Mouse (Mus musculus): ENCODE results near the gene Stam. TPM values are rescaled to one million over a fixed set of nuclear protein-coding genes. Genes with fewer than 3 reads are reported as not detected.
"Not testable (repeated sequence)": the region's sequence is repeated elsewhere in the genome, so short reads cannot be mapped to it uniquely, and the experiment has no call there.

Stam gene
- polyA plus RNA-seq, 1 experiment: 15.3 TPM

DNA sequence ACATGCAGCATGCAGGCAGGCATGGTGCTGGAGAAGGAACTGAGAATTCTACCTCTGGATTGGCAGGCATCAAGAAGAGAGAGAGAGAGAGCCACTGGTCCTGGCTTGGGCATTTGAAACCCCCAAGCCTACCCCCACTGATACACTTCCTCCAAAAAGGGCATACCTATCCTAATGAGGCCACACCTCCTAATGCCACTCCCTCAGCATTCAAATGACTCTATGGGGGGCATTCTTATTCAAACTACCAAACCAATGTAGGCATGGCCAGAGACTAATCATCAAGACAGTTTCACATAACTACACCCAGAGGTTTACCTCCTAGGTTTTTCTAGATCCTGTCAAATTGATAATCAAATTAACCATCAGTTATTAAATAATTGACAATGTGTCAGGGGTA is 93.8 kb downstream of the Stam start:
- Histone ChIP-seq H3K4me3 (replicated peaks; ENCODE audit: extremely low read depth, low read depth, low read length) (no peak overlapping the region), H3K4me1 (ENCODE audit: control insufficient read depth, insufficient read depth, low read length) (peaks cover 12% of the 10 kb centered on the region)
- TF ChIP-seq POLR2A (IDR thresholded peaks at IDR 0.05; ENCODE audit: borderline replicate concordance, extremely low read depth, low read depth, low read length): no peak
- no peak for TF ChIP-seq CTCF (IDR thresholded peaks at IDR 0.05; ENCODE audit: insufficient read depth, low read length)
- DNase-seq: no peak

DNA sequence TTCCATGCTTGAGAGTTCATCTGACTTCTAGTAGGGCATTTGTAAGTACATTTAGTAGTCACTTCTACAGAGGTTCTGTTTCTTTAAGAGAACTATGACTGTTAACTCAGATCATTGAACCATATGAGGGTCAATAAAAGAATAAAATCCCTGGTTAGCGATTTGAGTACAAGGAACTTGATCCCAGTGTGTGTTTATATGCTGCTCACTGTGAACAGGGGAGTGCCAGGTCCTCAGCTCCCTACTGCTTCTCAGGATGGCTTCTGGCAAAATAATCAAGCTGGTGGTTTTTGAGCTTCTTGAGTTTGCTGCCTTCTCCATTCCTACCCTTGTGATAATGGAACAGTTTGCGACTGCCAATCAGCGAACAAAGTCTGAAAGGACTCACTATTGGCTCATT is 100.4 kb downstream of the Stam start, which contains the start of gene Tmem236:
Gene Tmem236, plus strand, starts transcription at position 190 of the 400 bp plus-strand sequence.
- no peak for DNase-seq
- H3K4me1 ChIP-seq (ENCODE audit: control insufficient read depth, insufficient read depth, low read length): no peaks in the 10 kb centered on the region
- TF ChIP-seq CTCF (IDR thresholded peaks at IDR 0.05; ENCODE audit: insufficient read depth, low read length) (no peak), POLR2A (IDR thresholded peaks at IDR 0.05; ENCODE audit: borderline replicate concordance, extremely low read depth, low read depth, low read length) (no peak)
- no peak within 1 kb of the TSS for H3K4me3 ChIP-seq (replicated peaks; ENCODE audit: extremely low read depth, low read depth, low read length)
- WGBS: 83% methylated on average over 3 of the region's 3 CpGs

DNA sequence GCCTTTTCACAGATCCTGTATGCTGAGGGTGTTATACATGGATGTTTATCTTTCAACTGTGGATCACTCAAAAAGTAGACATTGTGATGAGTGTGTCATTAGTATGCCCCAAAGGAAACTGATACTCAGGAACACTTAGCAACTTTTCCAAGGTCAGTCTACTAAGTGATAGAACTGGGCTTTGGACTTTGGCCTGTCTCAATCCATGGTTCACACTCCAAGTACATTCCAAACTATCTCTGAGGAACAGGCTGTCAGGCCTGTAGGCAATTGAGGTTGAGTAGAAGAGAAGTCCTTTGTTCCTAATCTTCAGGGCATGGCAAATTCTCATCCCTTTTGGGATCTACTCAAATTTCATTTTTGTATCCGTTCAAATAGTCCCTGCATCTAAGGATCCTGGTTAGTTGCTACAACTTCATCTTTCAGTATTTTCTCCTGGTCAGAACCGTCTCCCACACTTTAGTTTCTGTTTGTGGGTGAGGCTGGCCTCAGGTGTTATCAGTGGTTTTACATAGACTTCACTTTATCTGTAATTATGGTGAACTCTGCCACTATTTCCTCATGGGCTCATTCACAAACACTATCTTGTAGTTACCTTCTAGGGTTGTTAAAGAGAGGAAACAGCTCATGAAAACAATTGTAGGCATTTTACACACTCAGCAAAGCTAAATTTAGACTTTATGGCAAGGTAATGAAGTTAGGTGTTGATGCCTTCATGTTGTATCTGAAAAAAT is 102.7 kb downstream of the Stam start:
- WGBS: 71% methylated on average over 2 of the region's 2 CpGs
- Histone ChIP-seq H3K4me1 (ENCODE audit: control insufficient read depth, insufficient read depth, low read length) (no peaks in the 10 kb centered on the region), H3K4me3 (replicated peaks; ENCODE audit: extremely low read depth, low read depth, low read length) (no peak overlapping the region)
- DNase-seq: no peak
- TF ChIP-seq CTCF (IDR thresholded peaks at IDR 0.05; ENCODE audit: insufficient read depth, low read length): no peak
- no peak for TF ChIP-seq POLR2A (IDR thresholded peaks at IDR 0.05; ENCODE audit: borderline replicate concordance, extremely low read depth, low read depth, low read length)

DNA sequence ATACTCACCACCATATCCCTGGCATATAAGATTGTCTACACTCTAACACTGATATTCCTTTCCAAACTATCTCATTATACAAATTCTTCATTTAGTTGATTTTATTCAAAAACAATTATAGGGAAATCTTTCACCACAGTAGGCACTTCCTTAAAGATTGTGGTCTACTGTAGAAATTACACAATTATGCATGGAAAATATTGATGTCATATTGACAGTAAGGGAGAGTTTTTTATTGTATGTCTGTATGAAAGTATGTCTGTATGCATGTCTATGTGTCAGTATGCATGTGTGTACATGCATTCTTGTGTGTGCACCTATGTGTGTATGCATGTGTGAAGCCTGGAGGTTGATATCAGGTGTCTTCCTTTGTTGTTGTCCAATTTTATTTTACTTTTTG is 110.5 kb downstream of the Stam start:
- DNase-seq: no peak
- Histone ChIP-seq H3K4me3 (replicated peaks; ENCODE audit: extremely low read depth, low read depth, low read length) (no peak overlapping the region), H3K4me1 (ENCODE audit: control insufficient read depth, insufficient read depth, low read length) (peaks cover 5% of the 10 kb centered on the region; the same call in 1 of the 2 replicates)
- no peak for TF ChIP-seq CTCF (IDR thresholded peaks at IDR 0.05; ENCODE audit: insufficient read depth, low read length)
- no peak for TF ChIP-seq POLR2A (IDR thresholded peaks at IDR 0.05; ENCODE audit: borderline replicate concordance, extremely low read depth, low read depth, low read length)

DNA sequence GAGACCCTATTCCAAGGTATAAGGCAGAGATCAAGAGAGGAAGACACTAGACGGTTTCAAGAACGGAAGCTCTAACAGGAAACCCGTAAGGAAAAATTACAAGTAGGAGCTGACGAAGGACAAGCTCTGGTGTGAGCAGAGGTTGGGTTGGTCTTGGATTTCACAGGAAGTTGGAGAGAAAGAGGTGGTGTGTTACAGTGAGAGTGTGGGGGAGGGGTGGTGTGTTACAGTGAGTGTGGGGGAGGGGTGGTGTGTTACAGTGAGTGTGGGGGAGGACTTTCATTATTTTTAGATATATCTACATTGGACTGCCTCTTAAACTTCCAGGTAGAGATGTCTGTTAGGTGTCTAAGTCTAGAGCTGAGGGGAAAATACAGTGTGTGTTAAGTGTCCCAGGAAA is 116.8 kb downstream of the Stam start:
- H3K4me3 ChIP-seq (replicated peaks; ENCODE audit: extremely low read depth, low read depth, low read length): no peak overlapping the region
- WGBS: 47% methylated on average over 4 of the region's 4 CpGs
- TF ChIP-seq CTCF (IDR thresholded peaks at IDR 0.05; ENCODE audit: insufficient read depth, low read length): no peak
- TF ChIP-seq POLR2A (IDR thresholded peaks at IDR 0.05; ENCODE audit: borderline replicate concordance, extremely low read depth, low read depth, low read length): no peak
- H3K4me1 ChIP-seq (ENCODE audit: control insufficient read depth, insufficient read depth, low read length): no peaks in the 10 kb centered on the region
- DNase-seq: no peak

DNA sequence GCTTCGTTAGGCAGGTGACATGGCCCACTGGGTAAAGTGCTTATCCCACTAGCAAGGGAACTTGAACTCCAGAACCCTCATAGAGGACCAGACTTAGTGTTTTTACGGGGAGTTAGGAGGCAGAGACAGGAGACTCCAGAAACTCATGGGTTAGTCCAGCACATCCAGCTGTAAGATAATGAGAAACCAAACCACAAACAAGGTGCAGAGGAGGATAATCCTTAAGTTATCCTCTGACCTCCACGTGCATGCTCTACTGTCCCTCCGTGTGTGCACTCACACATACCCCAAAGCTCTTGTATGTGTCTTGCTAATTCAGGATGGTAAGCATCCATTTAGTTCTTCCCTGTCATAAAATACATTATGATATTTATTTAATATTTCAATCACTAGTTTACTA is 117.7 kb downstream of the Stam start:
- TF ChIP-seq CTCF (IDR thresholded peaks at IDR 0.05; ENCODE audit: insufficient read depth, low read length): no peak
- no peaks in the 10 kb centered on the region for H3K4me1 ChIP-seq (ENCODE audit: control insufficient read depth, insufficient read depth, low read length)
- no peak for DNase-seq
- WGBS: 90% methylated on average over 4 of the region's 4 CpGs
- no peak overlapping the region for H3K4me3 ChIP-seq (replicated peaks; ENCODE audit: extremely low read depth, low read depth, low read length)

DNA sequence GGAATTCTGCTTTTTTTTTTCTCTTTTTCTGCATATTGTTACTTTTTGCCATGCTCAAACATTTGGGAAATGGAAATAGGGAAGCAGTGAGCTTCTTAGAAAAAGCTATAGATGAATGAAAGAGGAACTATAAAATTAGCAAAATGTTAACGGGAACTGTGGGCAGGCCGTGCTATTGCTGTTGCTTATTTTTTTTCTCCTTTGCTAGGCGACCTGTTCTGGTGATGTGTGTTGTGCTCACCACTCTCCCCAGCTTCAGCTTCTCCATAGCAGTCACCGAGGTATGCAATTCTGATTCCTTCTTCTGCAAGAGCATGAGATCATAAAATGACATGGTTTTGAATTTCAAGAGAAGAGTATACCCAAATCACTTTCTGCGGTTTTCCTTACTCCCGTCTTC is 118.1 kb downstream of the Stam start:
- Histone ChIP-seq H3K4me3 (replicated peaks; ENCODE audit: extremely low read depth, low read depth, low read length) (no peak overlapping the region), H3K4me1 (ENCODE audit: control insufficient read depth, insufficient read depth, low read length) (no peaks in the 10 kb centered on the region)
- no peak for DNase-seq
- 75% methylated on average over 6 of the region's 6 CpGs for WGBS
- TF ChIP-seq POLR2A (IDR thresholded peaks at IDR 0.05; ENCODE audit: borderline replicate concordance, extremely low read depth, low read depth, low read length) (no peak), CTCF (IDR thresholded peaks at IDR 0.05; ENCODE audit: insufficient read depth, low read length) (no peak)

DNA sequence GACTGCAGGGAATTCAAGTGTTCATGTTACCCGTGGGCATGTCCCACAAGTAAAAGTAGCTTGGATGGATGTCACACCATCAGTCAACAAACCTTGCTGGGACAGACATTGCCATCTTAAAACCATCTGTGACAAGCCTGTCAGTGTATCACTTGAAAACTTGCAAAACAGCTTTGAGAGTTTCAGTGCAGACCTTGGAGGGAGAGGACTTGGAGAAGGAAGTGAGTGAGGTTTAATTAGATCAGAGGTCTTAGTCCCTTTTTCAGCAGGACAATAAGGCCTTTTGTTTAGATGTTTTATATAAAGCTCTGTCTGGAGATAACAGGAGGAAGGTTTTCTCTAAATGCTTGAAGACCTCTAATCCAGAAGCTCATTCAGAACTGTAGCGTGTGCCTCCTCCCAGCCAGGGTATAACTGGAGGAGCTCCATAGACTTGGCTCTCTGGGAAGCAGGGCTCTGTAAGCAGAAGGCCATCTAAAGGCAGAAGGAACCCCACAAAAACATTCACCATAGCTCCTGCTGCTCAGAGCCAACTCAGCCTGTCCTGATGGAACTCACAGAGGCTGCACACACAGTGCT is 124.5 kb downstream of the Stam start:
- 60% methylated on average over 1 of the region's 2 CpGs for WGBS
- not testable (repeated sequence) for H3K4me1 ChIP-seq (ENCODE audit: control insufficient read depth, insufficient read depth, low read length); H3K4me3 ChIP-seq (replicated peaks; ENCODE audit: extremely low read depth, low read depth, low read length); DNase-seq

Other genes starting within 250 kb of the Stam start
- 23.6 and 28.2 TPM in 2 replicates for gene Hacd1, start 18.0 kb upstream of the Stam start, polyA plus RNA-seq (2012; rRNA removed)
- gene Tmem236, start 100.4 kb downstream of the Stam start, polyA plus RNA-seq (2012; rRNA removed): 0.12 TPM in 1 of 2 replicates, not detected in the other
- 5.0 and 9.6 TPM in 2 replicates for gene Mrc1, start 155.3 kb downstream of the Stam start, polyA plus RNA-seq (2012; rRNA removed)